Mouse (Mus musculus): Measurements from ENCODE around the gene C3.

Gene C3

DNA sequence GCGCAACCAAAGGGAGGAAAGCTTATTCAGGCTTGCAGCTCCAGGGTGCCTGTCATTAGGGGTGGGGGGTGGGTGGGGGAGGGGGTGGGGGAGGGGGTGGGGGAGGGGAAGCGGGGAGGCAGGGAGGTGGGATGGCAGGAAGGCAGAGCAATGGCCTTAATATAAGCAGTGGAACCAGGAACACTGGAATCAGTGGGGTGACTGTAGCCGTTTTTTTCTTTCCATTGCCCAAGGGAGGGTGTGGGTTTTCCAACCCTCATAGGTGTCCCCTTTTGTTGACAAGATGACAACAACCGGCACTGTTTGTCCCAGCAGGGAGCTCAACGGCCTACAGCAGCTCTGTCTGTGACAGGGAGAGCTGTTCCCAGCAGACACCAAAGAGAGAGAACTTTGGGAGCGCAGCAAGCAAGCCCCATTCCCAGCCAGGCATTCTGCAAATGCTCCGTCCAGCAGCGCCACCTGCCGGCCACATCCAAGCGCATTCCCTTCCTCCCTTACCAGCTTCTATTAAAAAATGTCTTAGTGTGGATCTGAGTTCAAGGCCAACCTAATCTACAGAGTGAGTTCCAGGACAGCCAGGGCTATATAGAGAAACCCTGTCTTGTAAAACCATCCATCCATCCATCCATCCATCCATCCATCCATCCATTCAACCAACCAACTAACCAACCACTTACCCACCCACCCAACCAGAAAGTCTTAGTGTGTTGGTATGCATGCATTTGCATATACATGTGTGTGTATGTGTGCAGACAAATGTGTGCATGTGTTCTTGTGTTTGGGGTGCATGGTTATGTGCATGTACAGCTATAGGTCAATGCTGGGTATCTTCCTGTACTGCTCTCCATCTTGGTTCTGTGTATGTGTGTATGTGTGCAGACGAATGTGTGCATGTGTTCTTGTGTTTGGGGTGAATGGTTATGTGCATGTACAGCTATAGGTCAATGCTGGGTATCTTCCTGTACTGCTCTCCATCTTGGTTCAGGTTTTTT is 60.8 kb downstream of the C3 start:
- peak; percentile 91 for DNase-seq (ENCODE audit: low read depth, low spot score)
